Mouse (Mus musculus) stomach, postnatal 0 days (tissue): ENCODE data around the gene Slx4. TPM values are rescaled to one million over a fixed set of nuclear protein-coding genes. Genes with fewer than 3 reads are reported as not detected.

Experiments used
- ATAC-seq: fragments of 200-750 bp; cut with Nextera tagmentation; 2 replicates; pipeline ENCODE4 v1.8.0; 2017; ENCODE audit not compliant: low FRiP score, low TSS enrichment
- DNase-seq: peaks from one replicate; pipeline ENCODE4 v3.0.0-alpha.2; 2016; ENCODE audit warnings: low spot score
- H3K27ac ChIP-seq: fragments of 300-500 bp; sonication (generic); replicated peaks from 2 replicates; pipeline ENCODE4 v1.5.1; 2014; ENCODE audit warnings: mild to moderate bottlenecking, control low read depth
- H3K27me3 ChIP-seq: fragments of 300-500 bp; sonication (generic); 2 replicates; pipeline ENCODE4 v1.6.1; 2014; ENCODE audit warnings: low read length; ENCODE audit not compliant: control insufficient read depth, insufficient read depth
- H3K36me3 ChIP-seq: fragments of 300-500 bp; sonication (generic); 2 replicates; pipeline ENCODE4 v1.6.1; 2014; ENCODE audit warnings: low read length, mixed read lengths; ENCODE audit not compliant: control insufficient read depth, insufficient read depth
- H3K4me1 ChIP-seq: fragments of 300-500 bp; sonication (generic); replicated peaks from 2 replicates; pipeline ENCODE4 v1.6.1; 2014; ENCODE audit warnings: antibody characterized with exemption; ENCODE audit not compliant: control insufficient read depth, insufficient read depth
- H3K4me2 ChIP-seq: fragments of 300-500 bp; sonication (generic); replicated peaks from 2 replicates; pipeline ENCODE4 v1.6.1; 2014; ENCODE audit warnings: low read depth, mild to moderate bottlenecking, control low read depth, moderate library complexity
- H3K4me3 ChIP-seq: fragments of 300-500 bp; sonication (generic); 2 replicates; pipeline ENCODE4 v1.5.1; 2014; ENCODE audit warnings: low read depth, low read length, control low read depth
- H3K9ac ChIP-seq: fragments of 300-500 bp; sonication (generic); 2 replicates; pipeline ENCODE4 v1.6.1; 2014; ENCODE audit warnings: mild to moderate bottlenecking, low read length, control low read depth, mixed read lengths
- H3K9me3 ChIP-seq: fragments of 300-500 bp; sonication (generic); 2 replicates; pipeline ENCODE4 v1.6.1; 2016; ENCODE audit warnings: low read length; ENCODE audit not compliant: control insufficient read depth
- CTCF ChIP-seq: IDR thresholded peaks from 2 replicates; pipeline ENCODE4 v1.5.1; 2016; ENCODE audit warnings: antibody characterized with exemption, low read depth, mild to moderate bottlenecking, moderate library complexity
- EP300 ChIP-seq: optimal IDR thresholded peaks from 2 replicates; pipeline ENCODE3; 2016; ENCODE audit warnings: antibody characterized with exemption
- WGBS: fragments of 180-500 bp; shearing (Covaris S2); extraction: QIAGEN DNeasy Blood & Tissue Kit; methylation state at CpG from one replicate; pipeline ENCODE4 v1.1.7; 2014; 5-methylcytosine and 5-hydroxymethylcytosine counted together
- polyA plus RNA-seq: library from polyadenylated mRNA; unstranded; fragments of >200 nt; fragmentation: Nextera tagmentation; extraction: Ambion mirVana; gene quantifications from 2 replicates; pipeline ENCODE4 v1.2.1, GENCODE M21; 2015

Gene Slx4
- polyA plus RNA-seq, 1 experiment from 2014 or later: 3.3 TPM

- Histone ChIP-seq H3K9me3 (no peaks in the 10 kb centered on the region), H3K4me2 (no peak overlapping the region), H3K4me3 (no peak overlapping the region), H3K27me3 (no peaks in the 10 kb centered on the region), H3K27ac (no peak overlapping the region), H3K9ac (no peak overlapping the region), H3K4me1 (no peaks in the 10 kb centered on the region), H3K36me3 (peaks cover 8% of the 10 kb centered on the region; the same call in 1 of the 2 replicates)
- WGBS: 85% methylated on average over 7 of the region's 7 CpGs
- no peak for ATAC-seq
- DNase-seq: no peak
- TF ChIP-seq EP300 (no peak), CTCF (no peak)
These were observed 34.1 kb upstream of the Slx4 start for GRCm38 (mm10) chr16:4037690-4038089.

GRCm38 (mm10) chr16:4036807-4037206 lies 33.2 kb upstream of the Slx4 start, which contains the start of gene Dnase1:
TSS of gene Dnase1 (plus strand) at chr16:4036942.
- no peak within 1 kb of the TSS for H3K9ac ChIP-seq
- H3K9me3 ChIP-seq: no peaks in the 10 kb centered on the region
- no peak for DNase-seq
- no peak within 1 kb of the TSS for H3K27ac ChIP-seq
- peaks cover 8% of the 10 kb centered on the region; the same call in 1 of the 2 replicates for H3K36me3 ChIP-seq
- H3K4me3 ChIP-seq: no peak within 1 kb of the TSS
- H3K4me1 ChIP-seq: no peaks in the 10 kb centered on the region
- no peak within 1 kb of the TSS for H3K4me2 ChIP-seq
- H3K27me3 ChIP-seq: no peaks in the 10 kb centered on the region
- WGBS: 85% methylated on average over 5 of the region's 5 CpGs
- ATAC-seq: no peak
- TF ChIP-seq EP300 (no peak), CTCF (no peak)

GRCm38 (mm10) chr16:4035575-4035974 lies 32.0 kb upstream of the Slx4 start:
- TF ChIP-seq CTCF (no peak), EP300 (no peak)
- Histone ChIP-seq H3K4me1 (no peaks in the 10 kb centered on the region), H3K9ac (no peak overlapping the region), H3K9me3 (no peaks in the 10 kb centered on the region), H3K4me3 (no peak overlapping the region), H3K4me2 (no peak overlapping the region), H3K27ac (no peak overlapping the region), H3K36me3 (peaks cover 8% of the 10 kb centered on the region; the same call in 1 of the 2 replicates), H3K27me3 (no peaks in the 10 kb centered on the region)
- ATAC-seq: no peak
- WGBS: 84% methylated on average over 2 of the region's 2 CpGs
- DNase-seq: no peak

GRCm38 (mm10) chr16:4034476-4034875 lies 30.9 kb upstream of the Slx4 start:
- H3K27me3 ChIP-seq: no peaks in the 10 kb centered on the region
- no peak overlapping the region for H3K27ac ChIP-seq
- no peak for DNase-seq
- no peak overlapping the region for H3K9ac ChIP-seq
- no peak for ATAC-seq
- H3K4me3 ChIP-seq: no peak overlapping the region
- no peaks in the 10 kb centered on the region for H3K9me3 ChIP-seq
- TF ChIP-seq EP300 (no peak), CTCF (no peak)
- no peaks in the 10 kb centered on the region for H3K4me1 ChIP-seq
- peaks cover 8% of the 10 kb centered on the region; the same call in 1 of the 2 replicates for H3K36me3 ChIP-seq
- H3K4me2 ChIP-seq: no peak overlapping the region
- WGBS: 81% methylated on average over 3 of the region's 3 CpGs

GRCm38 (mm10) chr16:4033971-4034370 lies 30.4 kb upstream of the Slx4 start:
- H3K27ac ChIP-seq: no peak overlapping the region
- ATAC-seq (no peak), DNase-seq (no peak)
- peaks cover 8% of the 10 kb centered on the region; the same call in 1 of the 2 replicates for H3K36me3 ChIP-seq
- TF ChIP-seq CTCF: no peak
- no peak for TF ChIP-seq EP300
- H3K9me3 ChIP-seq: no peaks in the 10 kb centered on the region
- H3K27me3 ChIP-seq: no peaks in the 10 kb centered on the region
- no peak overlapping the region for H3K4me3 ChIP-seq
- WGBS: 70% methylated on average over 5 of the region's 5 CpGs
- H3K4me1 ChIP-seq: no peaks in the 10 kb centered on the region
- H3K9ac ChIP-seq: no peak overlapping the region
- H3K4me2 ChIP-seq: no peak overlapping the region

GRCm38 (mm10) chr16:4032341-4032748 lies 28.8 kb upstream of the Slx4 start:
- no peaks in the 10 kb centered on the region for H3K27me3 ChIP-seq
- no peaks in the 10 kb centered on the region for H3K4me1 ChIP-seq
- 77% methylated on average over 6 of the region's 6 CpGs for WGBS
- H3K4me3 ChIP-seq: no peak overlapping the region
- H3K36me3 ChIP-seq: 0 out of 2 replicates have a peak, but pooled peaks cover 2% of the 10 kb centered on the region
- DNase-seq (no peak), ATAC-seq (no peak)
- no peaks in the 10 kb centered on the region for H3K9me3 ChIP-seq
- no peak overlapping the region for H3K27ac ChIP-seq
- TF ChIP-seq EP300 (no peak), CTCF (no peak)
- H3K4me2 ChIP-seq: no peak overlapping the region
- H3K9ac ChIP-seq: no peak overlapping the region
